Mouse (Mus musculus) olfactory bulb, adult 2 months (tissue): ENCODE results near the gene Sntg2.

Experiments
- CTCF ChIP-seq: fragments of 200-500 bp; IDR thresholded peaks from 2 replicates; pipeline ENCODE4 v1.5.1; 2012; ENCODE audit warnings: low read depth, mild to moderate bottlenecking, low read length, moderate library complexity; ENCODE audit not compliant: insufficient read depth
- POLR2A ChIP-seq: fragments of 200-500 bp; IDR thresholded peaks from 2 replicates; pipeline ENCODE4 v1.6.1; 2012; ENCODE audit warnings: mild to moderate bottlenecking, low read depth, low read length, moderate library complexity; ENCODE audit not compliant: insufficient read depth

DNA sequence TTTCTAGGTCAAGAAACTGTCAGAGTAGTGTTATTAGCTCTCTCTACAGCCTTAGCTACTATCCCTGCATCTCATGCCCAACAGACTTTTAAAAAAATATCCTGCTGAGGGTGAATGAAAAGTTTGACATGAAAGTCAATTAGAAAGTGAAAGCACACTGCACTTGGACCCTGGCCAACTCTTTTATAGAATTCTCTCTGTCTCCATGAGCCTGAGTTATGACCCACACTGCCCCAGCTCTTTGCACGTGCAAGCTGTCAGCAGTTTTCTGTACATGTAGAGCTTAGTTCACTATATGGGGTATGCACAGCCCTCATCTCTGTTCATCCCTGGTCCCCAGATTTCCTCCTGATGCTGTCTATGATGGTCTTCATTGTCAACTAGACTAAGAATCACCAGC is 28.4 kb downstream of the Sntg2 start:
- no peak for TF ChIP-seq POLR2A
- TF ChIP-seq CTCF = no peak
